Comparison of ENCODE assay signal across 1 mouse cellular context in genomic region chr7:132739829-132740228, GRCm38 (mm10).
TF ChIP-seq lines count a peak whose summit lies in the region.

No protein-coding gene starts in this region.

TF ChIP-seq in MEL, 35 proteins besides CTCF, POLR2A, EP300 and RAD21 (continued from another document):
- TF ChIP-seq GATA1 (IDR thresholded peaks at IDR 0.05; ENCODE audit: low read depth, low read length) (peak; percentile 76), TBP (IDR thresholded peaks at IDR 0.05; ENCODE audit: low read depth, low read length) (no peak)
